Mouse (Mus musculus) adipocyte (in vitro differentiated cells): Measurements from ENCODE around the gene Unc13d.
A peak's percentile ranks its signal among the peaks of the same experiment; 100 is the strongest.
"Not testable (repeated sequence)": the region's sequence is repeated elsewhere in the genome, so short reads cannot be mapped to it uniquely, and the experiment has no call there.

Experiments
- DNase-seq: peaks from one replicate; pipeline ENCODE4 v3.0.0-alpha.2; 2016; ENCODE audit warnings: low spot score

The Unc13d gene

DNA sequence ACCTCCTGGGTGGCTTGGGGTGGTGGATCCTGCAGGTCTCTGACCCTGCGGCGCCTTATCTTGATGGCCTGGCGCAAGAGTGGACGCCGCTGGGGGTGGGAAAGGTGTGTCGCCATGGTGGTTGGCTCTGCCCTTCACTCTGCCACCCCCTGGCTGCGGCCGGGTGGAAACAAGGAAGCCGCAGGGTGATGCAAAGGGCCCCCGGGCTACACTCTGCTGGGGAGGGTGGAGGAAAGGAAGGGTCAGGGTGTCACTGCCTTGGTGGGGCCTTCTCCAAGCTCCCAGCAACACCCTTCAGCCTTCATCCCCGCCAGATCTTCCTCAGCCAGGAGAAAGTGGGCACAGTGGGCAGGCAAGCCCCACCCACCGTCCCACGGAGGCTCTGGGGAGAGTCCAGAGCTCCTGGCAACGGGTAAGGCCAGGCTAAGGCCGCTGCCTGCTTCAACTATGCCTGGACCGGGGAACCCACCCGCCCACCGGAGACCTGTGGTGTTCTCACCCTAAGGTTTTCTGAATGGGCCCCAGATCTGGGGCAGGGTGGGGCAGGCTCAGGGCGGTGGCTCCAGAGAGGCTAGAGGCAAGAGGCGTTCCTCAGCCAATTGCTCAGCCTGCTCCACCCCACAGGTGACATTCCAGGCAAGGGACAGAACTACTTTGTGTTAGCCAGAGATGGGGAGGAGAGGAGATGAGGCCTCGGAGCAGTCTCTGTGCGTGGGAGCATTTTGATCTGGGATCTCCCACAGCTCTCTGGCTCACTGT is at the start of gene Unc13d:
Unc13d (minus strand) TSS at position 516 of the 759 bp plus-strand sequence.
- DNase-seq: no peak

DNA sequence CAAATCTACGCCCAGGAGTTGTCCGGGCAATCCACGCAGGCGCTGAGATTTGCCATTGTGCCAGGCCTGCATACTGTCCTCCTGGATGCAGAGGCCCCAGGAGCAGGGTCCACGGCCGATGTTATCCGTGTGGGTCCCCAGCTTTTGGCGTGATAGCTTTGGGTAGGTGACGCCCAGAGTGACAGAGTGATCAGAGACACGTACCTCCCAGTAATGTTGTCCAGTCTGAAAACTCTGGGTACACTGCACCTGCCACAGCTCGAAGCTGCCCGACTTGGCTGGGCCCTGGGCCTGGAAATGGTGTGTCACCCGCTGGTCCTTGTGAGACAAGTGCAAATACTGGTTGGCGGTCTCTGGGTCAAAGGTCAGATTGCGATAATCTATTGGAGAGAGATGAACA is 48.5 kb upstream of the Unc13d start:
- no peak for DNase-seq

DNA sequence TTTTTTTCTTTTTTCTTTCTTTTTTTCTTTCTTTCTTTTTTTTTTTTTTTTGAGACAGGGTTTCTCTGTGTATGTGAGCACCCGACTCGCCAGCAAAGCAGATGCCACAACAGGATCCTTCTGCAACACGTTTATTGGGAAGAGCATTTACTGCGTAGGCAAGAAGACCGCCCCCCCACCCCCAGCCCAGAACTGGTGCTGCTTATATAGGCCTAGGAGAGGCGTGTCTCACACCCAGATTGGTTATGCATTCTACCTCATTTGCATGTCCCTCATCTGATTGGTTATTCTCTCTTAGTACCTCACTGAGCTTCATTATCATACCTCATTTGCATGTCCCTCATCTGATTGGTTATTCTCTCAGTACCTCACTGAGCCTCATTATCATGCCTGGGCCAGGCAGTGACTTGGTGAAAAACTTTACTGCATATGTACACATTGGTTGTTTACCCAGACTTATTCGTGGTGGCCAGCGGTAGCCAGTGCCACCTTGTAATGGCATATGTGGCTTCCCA is 44.0 kb upstream of the Unc13d start:
- DNase-seq: not testable (repeated sequence)

- DNase-seq: no peak
Measured at GRCm38 (mm10) chr11:116117819-116118218, 40.1 kb upstream of the Unc13d start.

GRCm38 (mm10) chr11:116117241-116117640 is 39.5 kb upstream of the Unc13d start:
- no peak for DNase-seq

- DNase-seq: no peak
Measured at GRCm38 (mm10) chr11:116111611-116112203, 33.9 kb upstream of the Unc13d start.

DNA sequence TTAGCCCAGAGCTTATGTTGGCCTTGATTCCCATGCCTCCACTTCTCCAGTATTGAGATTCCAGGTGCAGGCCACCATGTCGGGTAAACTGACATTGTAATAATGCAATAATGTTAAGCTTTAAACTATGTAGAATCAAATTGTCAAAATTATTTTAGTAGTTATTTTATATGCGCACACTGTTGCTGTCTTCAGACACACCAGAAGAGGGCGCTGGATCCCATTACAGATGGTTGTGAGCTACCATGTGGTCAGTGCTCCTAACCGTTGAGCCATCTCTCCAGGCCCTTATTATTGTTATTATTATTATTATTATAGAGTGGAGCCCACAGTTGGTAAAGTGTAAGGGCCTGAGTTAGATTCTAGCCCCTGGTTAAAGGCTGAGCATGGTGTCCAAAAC is 33.3 kb upstream of the Unc13d start:
- DNase-seq: no peak

DNA sequence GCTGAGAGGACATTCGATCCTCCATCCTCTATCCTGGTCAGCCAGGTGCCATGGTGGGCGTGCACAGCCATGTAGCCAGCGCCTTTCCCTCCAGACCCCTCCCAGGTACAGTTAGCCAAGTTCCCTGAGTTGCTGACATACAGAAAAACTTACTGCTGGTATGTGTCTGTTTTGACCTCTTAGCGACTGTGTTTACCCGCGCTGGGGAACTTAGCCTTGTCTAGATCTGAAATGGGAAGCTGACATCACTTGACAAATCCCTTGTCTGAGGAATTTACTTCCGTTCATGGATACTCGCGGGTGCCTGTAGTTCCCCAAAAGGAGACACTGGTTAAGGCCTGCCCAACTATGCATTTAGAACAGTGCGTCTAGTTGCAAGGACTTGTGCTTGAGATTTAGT is 32.8 kb upstream of the Unc13d start:
- DNase-seq: peak; percentile 52

DNA sequence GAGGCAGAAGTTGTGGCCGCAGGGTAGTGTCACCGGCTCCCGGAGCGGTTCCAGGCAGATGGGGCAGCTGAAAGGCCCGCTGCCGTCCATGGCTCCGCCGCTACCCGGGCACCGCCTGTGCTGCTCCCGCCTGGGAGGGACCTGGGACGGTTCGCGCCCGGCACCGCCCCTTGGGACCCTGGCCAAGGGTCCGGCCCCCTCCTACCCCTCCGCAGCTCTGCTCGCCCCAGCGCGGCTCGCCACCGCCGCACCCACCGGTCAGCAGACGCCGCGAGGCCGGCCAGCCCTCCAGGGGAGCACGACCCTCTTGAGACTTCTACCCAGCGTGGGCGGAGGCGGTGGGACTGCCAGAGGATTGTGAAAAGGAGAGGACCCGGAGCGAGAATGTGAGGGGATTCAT is 32.4 kb upstream of the Unc13d start:
- DNase-seq: peak; percentile 77

DNA sequence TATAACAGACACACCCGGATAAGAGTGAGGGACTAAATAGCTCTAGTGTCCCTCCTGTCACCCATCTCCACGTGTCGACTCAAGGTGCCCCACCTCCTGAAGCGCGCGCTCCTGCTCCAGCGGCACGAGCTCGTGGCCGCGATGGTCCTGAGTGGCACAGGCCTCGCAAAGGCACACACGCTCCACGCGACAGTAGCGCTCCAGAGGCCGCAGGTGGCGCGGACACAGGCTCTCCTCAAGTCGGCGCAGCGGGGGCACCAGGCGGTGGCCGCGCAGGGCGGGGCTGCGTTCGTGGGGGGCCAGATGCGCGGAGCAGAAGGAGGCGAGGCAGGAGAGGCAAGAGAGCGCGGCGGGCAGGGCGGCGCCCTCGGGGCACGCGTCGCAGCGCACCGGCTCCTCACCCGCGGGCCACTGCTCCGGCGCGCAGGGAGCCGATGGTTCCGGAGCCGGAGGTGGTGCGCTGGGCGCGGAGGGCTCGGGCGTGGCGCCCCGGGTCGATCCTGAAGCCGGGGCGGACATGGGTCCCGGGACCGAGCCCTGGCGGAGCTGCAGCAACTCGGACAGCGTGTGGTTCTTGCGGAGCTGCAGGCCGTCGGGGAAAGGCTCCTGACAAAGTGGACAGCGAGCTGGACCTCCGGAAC is 31.8 kb upstream of the Unc13d start:
- no peak for DNase-seq

DNA sequence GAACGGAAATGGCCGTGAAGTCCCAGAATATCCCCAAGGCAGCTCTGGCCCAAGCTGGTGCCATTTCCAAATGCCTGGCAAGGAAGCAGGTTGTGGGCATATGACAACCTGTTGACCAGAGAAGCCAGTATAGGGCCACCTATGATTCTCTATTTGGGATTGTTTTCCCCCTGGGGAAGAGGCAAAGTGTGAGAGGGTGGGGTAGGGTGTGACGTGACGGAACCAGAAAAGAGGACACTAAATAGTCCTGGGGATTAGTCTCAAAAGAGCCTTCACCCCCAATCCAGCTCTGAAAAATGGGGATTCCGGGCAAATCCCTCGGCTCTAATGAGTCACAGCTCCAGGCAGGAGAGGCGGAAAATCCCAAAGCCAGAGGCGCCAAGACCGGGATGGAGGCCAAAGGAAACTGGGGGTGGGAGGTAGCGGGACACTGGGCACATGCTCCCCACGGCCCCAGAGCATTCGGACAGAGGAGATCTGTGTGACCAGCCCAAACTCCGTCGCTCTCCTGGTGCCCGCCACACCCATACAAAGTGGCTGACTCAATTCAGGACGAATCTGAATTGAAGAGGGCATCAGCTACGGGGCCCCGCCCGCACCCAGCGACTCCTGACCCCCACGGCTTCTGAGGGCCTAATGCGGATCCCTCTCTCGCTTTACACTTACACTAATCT is 30.8 kb upstream of the Unc13d start:
- peak; percentile 92 for DNase-seq

GRCm38 (mm10) chr11:116107777-116108285 is 30.1 kb upstream of the Unc13d start:
- DNase-seq: no peak

DNA sequence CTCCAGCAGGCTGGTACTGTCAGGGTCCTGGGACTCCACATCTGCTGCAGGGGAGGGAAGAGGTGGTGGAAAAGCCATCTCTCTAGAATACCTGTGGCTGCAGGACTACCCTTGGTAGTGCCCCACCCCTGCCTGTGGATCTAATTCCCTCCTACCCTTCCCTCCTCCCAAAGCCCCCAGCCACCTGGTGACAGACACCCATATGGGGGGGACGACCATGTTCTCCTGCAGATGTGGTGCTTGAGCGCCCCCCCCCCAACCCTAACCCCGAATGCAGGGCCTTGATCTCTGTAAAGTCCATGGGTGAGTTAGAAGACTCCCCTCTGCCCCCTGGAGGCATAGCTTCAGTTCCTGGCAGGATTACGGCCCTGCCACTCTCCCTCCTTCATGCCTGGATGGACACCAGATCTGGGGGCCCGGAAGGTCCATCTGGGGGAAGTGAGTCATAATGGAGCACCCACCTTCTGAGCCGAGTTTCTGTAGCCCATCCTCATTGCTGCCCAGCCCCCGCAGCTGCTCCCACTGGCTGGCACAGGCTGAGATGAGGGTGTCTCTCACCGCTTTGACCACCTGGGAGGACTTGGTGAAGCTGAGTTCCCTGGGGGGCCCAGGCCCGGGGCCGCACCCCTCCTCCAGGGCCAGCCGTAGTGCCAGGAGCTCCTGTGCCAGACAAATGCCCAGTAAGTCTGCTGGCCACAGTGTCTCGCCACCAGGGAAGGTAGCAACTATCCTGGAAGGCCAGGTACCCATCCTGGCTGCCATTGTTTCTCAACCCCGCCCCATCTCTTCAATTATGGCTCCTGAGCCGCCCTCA is 29.4 kb upstream of the Unc13d start:
- no peak for DNase-seq

DNA sequence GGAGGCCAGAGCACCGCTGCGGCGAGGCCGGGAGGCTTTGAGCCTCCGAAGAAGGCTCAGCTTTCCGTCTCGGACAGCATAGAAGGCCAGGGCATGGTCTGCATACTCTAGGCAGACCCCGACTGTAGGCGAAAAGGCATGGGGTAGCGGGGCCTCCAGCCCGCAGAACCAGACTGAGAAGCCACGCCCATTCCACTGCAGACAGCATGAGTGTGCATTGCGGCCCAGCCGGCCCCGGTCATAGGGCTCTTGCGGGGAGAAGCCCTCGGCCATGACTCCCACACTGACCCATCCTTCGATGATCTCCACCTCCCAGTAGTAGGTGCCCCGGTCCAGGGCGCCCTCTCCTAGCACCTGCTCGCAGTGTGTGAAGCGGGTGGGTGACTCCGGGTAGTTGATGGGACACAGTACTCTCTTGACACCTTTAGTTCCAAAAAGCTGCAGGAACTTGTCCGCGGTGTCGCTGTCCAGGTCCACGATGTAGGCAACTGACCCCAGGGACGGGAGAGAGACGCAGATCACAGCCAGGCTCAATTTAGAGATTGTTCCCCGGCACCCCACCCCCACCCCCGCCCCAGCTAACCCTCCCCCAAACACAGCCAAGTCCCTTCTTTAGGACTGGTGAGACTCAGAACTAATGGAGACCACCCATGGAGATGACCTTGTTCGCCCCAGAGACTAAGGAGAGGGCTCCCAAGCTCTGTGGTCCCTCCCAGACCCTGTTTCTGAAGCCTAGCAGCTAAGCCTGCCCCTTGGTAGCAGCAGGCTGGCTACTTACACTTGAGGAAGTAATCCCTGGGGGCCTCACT is 28.6 kb upstream of the Unc13d start:
- DNase-seq: no peak

- DNase-seq: no peak
Measured at GRCm38 (mm10) chr11:116105065-116105464, 27.3 kb upstream of the Unc13d start.

GRCm38 (mm10) chr11:116104006-116104646 is 26.4 kb upstream of the Unc13d start:
- DNase-seq: peak; percentile 80

DNA sequence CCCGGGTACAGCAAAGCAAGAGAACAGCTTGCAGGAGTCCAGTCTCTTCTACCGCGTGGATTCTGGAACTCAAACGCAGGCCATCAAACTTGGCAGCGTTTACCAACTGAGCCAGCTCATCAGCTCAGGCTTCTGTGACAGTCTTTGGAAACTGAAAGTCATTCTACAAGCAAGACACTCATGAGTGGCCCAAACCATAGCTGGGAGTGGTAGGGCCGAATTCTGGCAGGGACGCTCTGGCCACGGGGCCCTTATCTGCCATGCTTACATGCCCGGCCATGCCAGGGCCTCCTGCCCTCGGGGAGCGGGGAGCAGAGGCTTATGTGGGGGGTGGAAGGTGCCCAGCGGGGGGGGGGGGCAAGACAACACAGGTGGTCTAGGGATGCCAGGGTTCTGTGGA is 25.8 kb upstream of the Unc13d start:
- peak; percentile 51 for DNase-seq

GRCm38 (mm10) chr11:116102472-116102871 is 24.7 kb upstream of the Unc13d start:
- peak; percentile 81 for DNase-seq

DNA sequence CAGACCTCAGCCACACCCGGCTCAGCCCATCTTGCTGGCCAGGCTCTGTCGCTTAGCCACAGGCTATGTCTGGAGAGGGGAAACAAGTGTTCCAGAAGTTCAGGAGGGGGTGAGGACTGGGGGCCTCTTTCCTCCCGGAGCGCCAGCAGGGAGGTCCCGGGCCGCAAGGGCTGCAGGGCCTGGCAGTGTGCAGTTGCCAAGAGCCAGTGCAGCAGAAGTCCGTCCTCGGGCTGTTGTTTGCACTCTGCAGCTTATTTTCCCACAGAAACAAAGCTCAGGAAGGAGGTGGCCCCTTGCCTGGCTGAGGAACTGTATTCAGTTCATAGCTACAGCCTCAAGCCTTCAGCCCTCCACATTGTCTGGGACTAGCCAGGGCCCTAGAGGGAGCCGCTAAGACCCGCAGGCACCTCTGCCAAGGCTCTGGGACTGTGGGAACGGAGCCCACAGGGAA is 24.2 kb upstream of the Unc13d start:
- peak; percentile 70 for DNase-seq

GRCm38 (mm10) chr11:116100839-116101238 is 23.1 kb upstream of the Unc13d start:
- DNase-seq: no peak
